Mouse (Mus musculus) stomach, postnatal 0 days (tissue): ENCODE measurements at regions not wholly inside any gene's neighbourhood (a gene's known extent, or its start where the extent isn't known, plus 50 kb on each side); places are given as distances from the start of the nearest gene placed in this dataset.

Source experiments
- ATAC-seq: fragments of 200-750 bp; cut with Nextera tagmentation; 2 replicates; pipeline ENCODE4 v1.8.0; 2017; ENCODE audit not compliant: low FRiP score, low TSS enrichment
- DNase-seq: peaks from one replicate; pipeline ENCODE4 v3.0.0-alpha.2; 2016; ENCODE audit warnings: low spot score
- H3K27ac ChIP-seq: fragments of 300-500 bp; sonication (generic); replicated peaks from 2 replicates; pipeline ENCODE4 v1.5.1; 2014; ENCODE audit warnings: mild to moderate bottlenecking, control low read depth
- H3K27me3 ChIP-seq: fragments of 300-500 bp; sonication (generic); 2 replicates; pipeline ENCODE4 v1.6.1; 2014; ENCODE audit warnings: low read length; ENCODE audit not compliant: control insufficient read depth, insufficient read depth
- H3K36me3 ChIP-seq: fragments of 300-500 bp; sonication (generic); 2 replicates; pipeline ENCODE4 v1.6.1; 2014; ENCODE audit warnings: low read length, mixed read lengths; ENCODE audit not compliant: control insufficient read depth, insufficient read depth
- H3K4me1 ChIP-seq: fragments of 300-500 bp; sonication (generic); replicated peaks from 2 replicates; pipeline ENCODE4 v1.6.1; 2014; ENCODE audit warnings: antibody characterized with exemption; ENCODE audit not compliant: control insufficient read depth, insufficient read depth
- H3K4me2 ChIP-seq: fragments of 300-500 bp; sonication (generic); replicated peaks from 2 replicates; pipeline ENCODE4 v1.6.1; 2014; ENCODE audit warnings: low read depth, mild to moderate bottlenecking, control low read depth, moderate library complexity
- H3K4me3 ChIP-seq: fragments of 300-500 bp; sonication (generic); 2 replicates; pipeline ENCODE4 v1.5.1; 2014; ENCODE audit warnings: low read depth, low read length, control low read depth
- H3K9ac ChIP-seq: fragments of 300-500 bp; sonication (generic); 2 replicates; pipeline ENCODE4 v1.6.1; 2014; ENCODE audit warnings: mild to moderate bottlenecking, low read length, control low read depth, mixed read lengths
- H3K9me3 ChIP-seq: fragments of 300-500 bp; sonication (generic); 2 replicates; pipeline ENCODE4 v1.6.1; 2016; ENCODE audit warnings: low read length; ENCODE audit not compliant: control insufficient read depth
- CTCF ChIP-seq: IDR thresholded peaks from 2 replicates; pipeline ENCODE4 v1.5.1; 2016; ENCODE audit warnings: antibody characterized with exemption, low read depth, mild to moderate bottlenecking, moderate library complexity
- EP300 ChIP-seq: optimal IDR thresholded peaks from 2 replicates; pipeline ENCODE3; 2016; ENCODE audit warnings: antibody characterized with exemption
- WGBS: fragments of 180-500 bp; shearing (Covaris S2); extraction: QIAGEN DNeasy Blood & Tissue Kit; methylation state at CpG from one replicate; pipeline ENCODE4 v1.1.7; 2014; 5-methylcytosine and 5-hydroxymethylcytosine counted together

GRCm38 (mm10) chr8:41472233-41472632, 55.4 kb upstream of the Frg1 start:
- no peak for ATAC-seq
- no peaks in the 10 kb centered on the region for H3K4me1 ChIP-seq

More at GRCm38 (mm10) chr8:41472233-41472632, 55.4 kb upstream of the Frg1 start:
- WGBS: 96% methylated on average over 3 of the region's 3 CpGs
- DNase-seq: no peak
- Histone ChIP-seq H3K4me3 (no peak overlapping the region), H3K36me3 (no peaks in the 10 kb centered on the region), H3K27ac (no peak overlapping the region), H3K9me3 (no peaks in the 10 kb centered on the region), H3K9ac (no peak overlapping the region), H3K27me3 (no peaks in the 10 kb centered on the region), H3K4me2 (no peak overlapping the region)
- TF ChIP-seq EP300 (no peak), CTCF (no peak)
